Mouse (Mus musculus) heart, embryonic 13.5 days (tissue): ENCODE data around the gene Ankrd10. TPM values are rescaled to one million over a fixed set of nuclear protein-coding genes. Genes with fewer than 3 reads are reported as not detected.

Experiments
- ATAC-seq: fragments of 200-750 bp; cut with Nextera tagmentation; 2 replicates; pipeline ENCODE4 v1.8.0; 2017; ENCODE audit warnings: moderate TSS enrichment; ENCODE audit not compliant: insufficient number of reproducible peaks, low FRiP score, low TSS enrichment; ENCODE audit errors: extremely low read depth
- H3K27ac ChIP-seq: fragments of 300-500 bp; sonication (generic); replicated peaks from 2 replicates; pipeline ENCODE4 v1.5.1; 2015; ENCODE audit warnings: moderate library complexity, mild to moderate bottlenecking, inconsistent platforms
- H3K27me3 ChIP-seq: fragments of 300-500 bp; sonication (generic); replicated peaks from 2 replicates; pipeline ENCODE4 v1.6.1; 2015; ENCODE audit warnings: mild to moderate bottlenecking, inconsistent platforms
- H3K36me3 ChIP-seq: fragments of 300-500 bp; sonication (generic); 2 replicates; pipeline ENCODE4 v1.6.1; 2015; ENCODE audit warnings: mild to moderate bottlenecking, inconsistent platforms
- H3K4me1 ChIP-seq: fragments of 300-500 bp; sonication (generic); 2 replicates; pipeline ENCODE4 v1.6.1; 2015; ENCODE audit warnings: inconsistent platforms
- H3K4me2 ChIP-seq: fragments of 300-500 bp; sonication (generic); 2 replicates; pipeline ENCODE4 v1.6.1; 2015; ENCODE audit warnings: inconsistent platforms, mild to moderate bottlenecking, moderate library complexity
- H3K4me3 ChIP-seq: fragments of 300-500 bp; sonication (generic); 2 replicates; pipeline ENCODE4 v1.5.1; 2015; ENCODE audit warnings: moderate library complexity, mild to moderate bottlenecking, inconsistent platforms
- H3K9ac ChIP-seq: fragments of 300-500 bp; sonication (generic); 2 replicates; pipeline ENCODE4 v1.6.1; 2015; ENCODE audit warnings: inconsistent platforms, mild to moderate bottlenecking, moderate library complexity
- H3K9me3 ChIP-seq: fragments of 300-500 bp; sonication (generic); 2 replicates; pipeline ENCODE4 v1.6.1; 2016; ENCODE audit warnings: inconsistent platforms
- WGBS: fragments of 180-500 bp; shearing (Covaris S2); methylation state at CpG from one replicate; pipeline ENCODE4 v1.1.7; 2015; ENCODE audit warnings: mixed read lengths; 5-methylcytosine and 5-hydroxymethylcytosine counted together
- polyA plus RNA-seq: library from polyadenylated mRNA; unstranded; fragments of >200 nt; fragmentation: Nextera tagmentation; extraction: Ambion mirVana; gene quantifications from 2 replicates; pipeline ENCODE4 v1.2.1, GENCODE M21; 2015

Ankrd10 gene
- polyA plus RNA-seq, 1 experiment from 2014 or later = 51.4 TPM

DNA sequence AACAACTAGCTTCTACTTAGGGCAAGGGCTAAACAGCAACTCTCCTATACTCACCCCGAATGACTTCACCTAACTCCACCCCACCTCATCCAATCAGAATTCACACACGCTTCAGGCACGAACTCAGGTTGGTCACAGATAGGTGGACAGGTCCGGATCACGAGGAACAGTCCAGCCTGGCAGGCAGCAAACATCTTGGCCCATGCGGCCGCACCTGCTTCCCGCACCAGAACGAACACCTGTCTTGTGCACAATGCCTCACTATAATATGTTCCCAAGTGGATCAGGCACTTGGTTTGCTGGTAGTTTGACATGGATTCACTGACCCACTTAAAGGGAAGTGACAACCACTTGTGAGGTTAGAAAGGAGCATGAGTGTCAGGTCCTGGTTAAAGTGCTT lies 26.7 kb downstream of the Ankrd10 start:
- peaks cover 83% of the 10 kb centered on the region for H3K36me3 ChIP-seq
- H3K4me1 ChIP-seq = no peaks in the 10 kb centered on the region
- no peak for ATAC-seq
- H3K27me3 ChIP-seq = no peaks in the 10 kb centered on the region
- H3K4me2 ChIP-seq = no peak overlapping the region
- H3K27ac ChIP-seq = no peak overlapping the region
- no peak overlapping the region for H3K4me3 ChIP-seq
- H3K9me3 ChIP-seq = no peaks in the 10 kb centered on the region
- WGBS = 93% methylated on average over 9 of the region's 9 CpGs
- H3K9ac ChIP-seq = no peak overlapping the region

DNA sequence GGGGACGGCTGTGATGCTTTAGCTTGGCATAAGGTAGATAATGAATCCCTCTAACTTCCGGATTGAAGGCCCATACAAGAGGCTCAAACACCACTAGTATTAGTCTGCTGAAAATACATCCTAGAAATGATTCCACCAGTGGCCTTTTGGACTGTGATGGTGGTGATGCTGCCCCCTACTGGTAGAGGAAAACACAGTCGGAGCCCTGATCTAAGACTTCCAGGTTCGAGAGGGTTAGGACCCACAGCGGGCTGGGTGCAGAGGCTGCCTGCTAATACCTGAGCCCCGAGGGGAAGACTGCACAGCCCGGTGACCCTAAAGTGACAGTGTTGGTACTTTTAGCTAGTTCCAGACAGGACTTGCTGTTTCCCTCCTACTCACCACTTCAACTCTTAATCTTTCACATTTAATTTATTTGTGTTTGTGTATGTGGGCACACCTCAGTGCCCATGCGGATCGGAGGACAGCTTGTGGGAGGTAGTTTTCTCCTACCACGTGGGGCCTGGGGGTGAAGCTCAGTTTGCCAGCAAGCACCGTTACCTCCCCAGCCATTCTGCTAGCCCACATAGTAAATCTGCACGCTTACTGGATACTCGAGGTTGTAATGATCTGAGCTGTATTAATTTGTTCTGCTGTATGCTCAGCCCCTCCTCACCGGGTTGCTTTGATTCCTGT lies 33.4 kb downstream of the Ankrd10 start:
- no peaks in the 10 kb centered on the region for H3K4me1 ChIP-seq
- no peak overlapping the region for H3K27ac ChIP-seq
- H3K27me3 ChIP-seq = no peaks in the 10 kb centered on the region
- H3K9me3 ChIP-seq = no peaks in the 10 kb centered on the region
- peaks cover 19% of the 10 kb centered on the region for H3K36me3 ChIP-seq
- no peak overlapping the region for H3K4me3 ChIP-seq
- peak overlapping the region; percentile 2; the same call in 1 of the 2 replicates for H3K9ac ChIP-seq
- WGBS = 39% methylated on average over 14 of the region's 14 CpGs
- H3K4me2 ChIP-seq = no peak overlapping the region
- no peak for ATAC-seq

DNA sequence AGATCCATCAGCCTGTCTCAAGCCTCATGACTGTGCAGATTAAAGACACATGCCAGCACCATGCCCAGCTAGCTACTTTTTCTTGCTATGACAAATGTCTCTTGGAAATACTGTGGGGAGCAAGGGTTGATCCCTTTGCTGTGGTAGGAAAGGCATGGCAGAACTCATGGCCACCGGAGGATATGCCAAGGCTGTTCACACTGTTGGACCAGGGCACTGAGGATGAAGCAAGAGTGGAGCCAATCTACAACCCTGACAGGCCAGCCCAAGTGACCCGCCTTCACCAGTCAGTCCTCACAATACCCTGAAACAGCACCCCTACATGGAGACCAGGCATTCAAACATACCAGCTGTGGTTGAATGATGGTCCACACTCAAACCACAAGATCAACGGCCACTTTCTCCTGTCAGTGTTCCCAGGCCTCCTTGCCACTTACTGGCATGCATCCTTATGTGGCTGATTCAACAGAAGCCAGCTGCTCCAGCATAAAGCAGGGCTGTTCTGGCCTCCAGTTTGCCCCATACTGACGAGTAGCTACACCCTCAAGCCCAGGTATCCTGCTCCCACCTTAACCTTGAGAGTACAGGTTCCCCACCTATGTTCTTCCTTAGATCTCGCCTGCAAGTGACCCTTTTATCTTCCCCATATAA lies 35.1 kb downstream of the Ankrd10 start:
- no peak for ATAC-seq
- no peaks in the 10 kb centered on the region for H3K4me1 ChIP-seq
- no peak overlapping the region for H3K9ac ChIP-seq
- H3K27me3 ChIP-seq = no peaks in the 10 kb centered on the region
- no peaks in the 10 kb centered on the region for H3K9me3 ChIP-seq
- H3K4me2 ChIP-seq = no peak overlapping the region
- WGBS = 73% methylated on average over 5 of the region's 5 CpGs
- H3K4me3 ChIP-seq = no peak overlapping the region
- H3K36me3 ChIP-seq = peaks cover 6% of the 10 kb centered on the region
- H3K27ac ChIP-seq = no peak overlapping the region

DNA sequence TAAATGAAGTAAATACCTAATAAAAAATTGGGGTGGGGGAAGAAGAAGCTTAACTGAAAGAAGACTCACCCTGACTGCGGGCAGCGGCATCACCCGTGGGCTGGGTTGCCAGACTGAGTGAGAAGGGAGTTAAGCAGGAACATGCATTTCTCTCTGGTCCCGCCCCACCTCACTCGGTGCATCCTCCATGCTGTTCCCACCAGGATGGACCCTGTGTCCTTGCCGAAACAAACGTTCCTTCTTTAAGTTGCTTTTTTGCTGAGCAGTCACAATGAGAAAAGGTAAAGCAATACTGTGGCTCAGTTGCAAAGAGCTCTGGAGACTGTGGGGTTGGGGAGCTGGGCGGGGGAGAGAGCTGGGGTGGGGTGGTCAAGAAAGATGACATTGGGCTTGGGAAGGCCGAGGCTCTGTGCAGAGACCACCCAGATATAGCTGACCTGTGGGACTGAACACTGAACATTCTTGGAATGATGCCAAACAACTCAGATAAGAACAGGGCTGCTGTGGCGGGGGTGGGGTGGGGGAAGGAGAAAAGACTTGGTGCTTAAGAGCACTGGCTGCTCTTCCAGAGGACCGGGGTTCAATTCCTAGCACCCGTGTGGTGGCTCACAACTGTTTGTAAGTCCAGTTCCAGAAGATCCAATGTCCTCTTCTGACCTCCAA lies 42.2 kb downstream of the Ankrd10 start:
- H3K9ac ChIP-seq = no peak overlapping the region
- no peak overlapping the region for H3K4me2 ChIP-seq
- no peak overlapping the region for H3K4me3 ChIP-seq
- no peaks in the 10 kb centered on the region for H3K27me3 ChIP-seq
- H3K27ac ChIP-seq = peak overlapping the region; percentile 32; the same call in 1 of the 2 replicates
- no peak; the same call in 1 of the 2 replicates for ATAC-seq
- 41% methylated on average over 12 of the region's 12 CpGs for WGBS
- peaks cover 21% of the 10 kb centered on the region for H3K4me1 ChIP-seq
- H3K9me3 ChIP-seq = no peaks in the 10 kb centered on the region
- H3K36me3 ChIP-seq = no peaks in the 10 kb centered on the region

DNA sequence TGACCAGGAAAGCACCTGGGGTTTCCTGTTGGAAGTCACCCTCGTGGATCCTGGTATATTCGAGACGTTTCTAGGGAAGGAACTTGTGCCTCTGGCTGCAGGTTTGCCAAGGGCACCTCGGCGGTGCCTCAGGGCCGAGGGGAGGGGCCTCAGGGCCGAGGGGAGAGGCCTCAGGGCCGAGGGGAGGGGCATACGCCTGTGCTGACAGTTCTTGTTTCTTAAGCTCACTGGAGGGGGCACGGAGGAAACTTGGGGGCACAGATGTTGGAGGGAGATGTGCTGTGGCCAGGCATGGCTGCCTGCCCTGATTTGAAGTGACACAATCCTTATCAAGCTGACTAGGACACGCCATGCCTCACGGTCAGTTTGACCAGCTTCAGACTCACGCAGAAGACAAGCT lies 43.3 kb downstream of the Ankrd10 start:
- H3K9me3 ChIP-seq = no peaks in the 10 kb centered on the region
- no peak for ATAC-seq
- 32% methylated on average over 13 of the region's 13 CpGs for WGBS
- no peaks in the 10 kb centered on the region for H3K36me3 ChIP-seq
- no peak overlapping the region for H3K27ac ChIP-seq
- no peak overlapping the region for H3K9ac ChIP-seq
- no peak overlapping the region for H3K4me3 ChIP-seq
- H3K27me3 ChIP-seq = no peaks in the 10 kb centered on the region
- peaks cover 21% of the 10 kb centered on the region for H3K4me1 ChIP-seq
- H3K4me2 ChIP-seq = peak overlapping the region; percentile 21

DNA sequence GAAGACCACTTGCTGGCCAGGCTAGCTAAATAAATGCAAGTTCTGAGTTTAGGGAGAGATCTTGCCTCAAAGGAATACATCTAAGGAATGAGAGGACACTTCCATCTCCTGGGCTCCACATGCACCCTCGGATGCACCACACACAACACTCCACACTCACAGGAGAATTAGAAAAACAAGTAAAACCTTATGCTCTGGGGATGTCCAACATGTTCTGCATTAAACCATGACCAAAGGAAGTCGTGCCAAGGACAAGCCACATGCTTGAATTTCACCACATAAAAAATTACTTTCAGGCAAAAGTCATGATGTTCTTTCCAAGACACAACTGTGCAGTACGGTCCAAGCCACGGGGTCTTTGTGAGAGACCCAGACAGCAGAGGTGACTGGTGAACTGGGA lies 43.7 kb downstream of the Ankrd10 start:
- ATAC-seq = no peak
- Histone ChIP-seq H3K36me3 (no peaks in the 10 kb centered on the region), H3K4me2 (peak overlapping the region; percentile 21), H3K9ac (no peak overlapping the region), H3K27ac (no peak overlapping the region), H3K4me3 (no peak overlapping the region), H3K9me3 (no peaks in the 10 kb centered on the region), H3K4me1 (peaks cover 21% of the 10 kb centered on the region), H3K27me3 (no peaks in the 10 kb centered on the region)
- WGBS = 77% methylated on average over 4 of the region's 4 CpGs

DNA sequence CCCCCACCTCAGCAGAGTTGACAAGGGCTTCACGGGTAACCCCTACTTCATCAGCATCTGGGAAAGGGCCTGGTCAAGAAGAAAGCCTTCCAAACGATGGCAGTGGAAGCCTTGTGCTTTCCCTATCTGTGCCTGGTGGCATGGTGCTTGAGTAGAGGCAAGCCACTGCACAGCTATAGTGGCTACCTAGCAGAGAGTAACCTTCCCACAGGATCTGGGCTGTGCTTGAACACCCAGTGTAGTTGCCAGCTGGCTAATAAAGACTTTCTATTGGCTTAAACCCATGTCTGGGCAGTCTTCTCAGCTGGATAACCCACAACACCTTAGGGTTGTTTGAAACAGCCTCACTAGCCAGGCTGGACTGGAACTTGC lies 49.2 kb downstream of the Ankrd10 start:
- Histone ChIP-seq H3K9me3 (0 out of 2 replicates have a peak, but pooled peaks cover 9% of the 10 kb centered on the region), H3K27ac (peak overlapping the region; percentile 67), H3K36me3 (no peaks in the 10 kb centered on the region), H3K9ac (no peak overlapping the region), H3K4me1 (peaks cover 3% of the 10 kb centered on the region), H3K27me3 (no peaks in the 10 kb centered on the region), H3K4me2 (no peak overlapping the region), H3K4me3 (no peak overlapping the region)
- ATAC-seq = no peak
- WGBS = 35% methylated on average over 2 of the region's 2 CpGs

DNA sequence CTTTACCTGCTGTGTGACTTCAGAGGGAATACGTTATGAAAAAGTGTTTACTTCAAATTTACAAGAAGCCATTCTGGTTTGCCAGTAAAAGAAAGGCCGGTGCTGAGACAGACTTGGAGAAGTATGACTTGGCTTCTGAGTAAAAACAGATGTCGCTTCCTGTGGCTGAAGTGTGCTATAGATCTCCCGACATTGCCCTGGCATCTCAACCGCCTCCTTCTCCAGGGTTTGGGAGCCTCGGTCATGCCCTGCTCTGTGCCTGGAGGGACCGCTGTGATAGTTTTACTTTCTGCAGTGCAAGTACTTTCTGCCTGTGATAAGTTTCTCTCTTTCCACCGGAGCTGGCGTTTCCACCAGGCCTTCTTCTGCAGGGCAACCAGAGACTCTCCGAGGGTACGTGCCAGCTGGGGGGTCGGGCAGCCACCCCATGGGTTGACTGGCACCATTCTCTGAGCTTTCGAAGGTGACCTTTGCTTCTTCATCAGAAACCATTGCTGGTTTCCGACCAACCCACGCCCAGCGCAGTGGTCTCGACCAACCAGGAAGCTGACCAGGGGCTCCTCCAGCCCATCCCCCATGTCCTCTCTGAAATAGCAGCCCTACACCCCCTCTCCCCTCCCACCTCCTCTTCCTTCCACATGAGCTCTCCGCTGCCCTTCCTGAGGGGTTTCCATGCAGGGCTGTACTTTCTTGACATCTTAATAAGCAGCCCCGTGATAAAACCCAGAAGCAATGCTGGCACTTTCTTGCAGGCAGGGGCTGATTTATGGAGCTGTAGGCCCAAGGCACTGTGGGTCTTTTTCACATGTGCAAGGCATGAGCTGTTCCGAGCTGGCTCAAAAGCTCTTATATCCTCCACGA lies 49.8 kb downstream of the Ankrd10 start:
- H3K36me3 ChIP-seq = no peaks in the 10 kb centered on the region
- H3K27me3 ChIP-seq = no peaks in the 10 kb centered on the region
- peaks cover 3% of the 10 kb centered on the region for H3K4me1 ChIP-seq
- H3K9ac ChIP-seq = no peak overlapping the region
- WGBS = 67% methylated on average over 21 of the region's 21 CpGs
- H3K27ac ChIP-seq = peak overlapping the region; percentile 67
- H3K9me3 ChIP-seq = 0 out of 2 replicates have a peak, but pooled peaks cover 9% of the 10 kb centered on the region
- H3K4me2 ChIP-seq = peak overlapping the region; percentile 14
- ATAC-seq = no peak; the same call in 1 of the 2 replicates
- no peak overlapping the region for H3K4me3 ChIP-seq

DNA sequence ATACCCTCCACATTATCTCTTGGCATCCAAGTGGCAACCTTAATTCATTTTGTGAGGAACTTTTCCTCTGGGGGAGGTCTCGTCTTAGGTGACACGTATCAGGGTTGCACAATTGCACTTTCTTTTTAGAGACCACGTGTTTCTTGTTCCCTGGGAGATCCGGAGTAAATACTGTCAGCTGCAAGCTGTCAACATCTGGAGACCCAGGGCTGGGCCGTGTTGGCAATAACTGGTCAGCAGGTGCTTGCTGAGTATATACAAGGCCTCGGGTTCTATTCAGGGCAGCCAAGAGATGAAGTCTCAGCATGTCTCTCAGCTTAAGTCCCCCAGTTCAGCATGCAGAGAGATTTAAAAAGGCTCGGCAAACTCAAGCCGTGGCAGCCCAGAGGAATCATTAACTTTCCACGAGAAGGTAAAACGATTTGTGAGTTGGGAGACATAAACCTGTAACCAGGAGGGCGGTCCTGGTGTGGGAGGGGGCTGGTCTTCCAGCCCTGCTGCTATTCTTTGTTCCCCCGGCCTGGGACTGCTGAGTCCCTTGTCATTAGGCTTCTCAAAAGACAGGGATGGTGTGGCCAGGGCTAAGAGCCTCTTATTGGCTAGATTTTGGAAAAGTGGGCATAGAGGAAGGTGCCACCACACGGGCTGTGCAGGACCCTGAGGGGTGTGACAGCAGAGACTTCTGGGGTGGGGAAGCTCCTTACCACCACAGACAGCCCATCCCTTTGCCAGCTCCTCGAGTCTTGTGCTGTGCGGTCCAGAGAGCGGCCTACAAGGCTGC lies 59.8 kb downstream of the Ankrd10 start:
- Histone ChIP-seq H3K36me3 (no peaks in the 10 kb centered on the region), H3K4me3 (no peak overlapping the region), H3K4me1 (peaks cover 16% of the 10 kb centered on the region), H3K27me3 (no peaks in the 10 kb centered on the region), H3K27ac (no peak overlapping the region), H3K9me3 (no peaks in the 10 kb centered on the region), H3K9ac (0 out of 2 replicates have a peak overlapping the region, but pooled peaks have one; percentile 1), H3K4me2 (no peak overlapping the region)
- no peak for ATAC-seq
- 63% methylated on average over 16 of the region's 16 CpGs for WGBS

DNA sequence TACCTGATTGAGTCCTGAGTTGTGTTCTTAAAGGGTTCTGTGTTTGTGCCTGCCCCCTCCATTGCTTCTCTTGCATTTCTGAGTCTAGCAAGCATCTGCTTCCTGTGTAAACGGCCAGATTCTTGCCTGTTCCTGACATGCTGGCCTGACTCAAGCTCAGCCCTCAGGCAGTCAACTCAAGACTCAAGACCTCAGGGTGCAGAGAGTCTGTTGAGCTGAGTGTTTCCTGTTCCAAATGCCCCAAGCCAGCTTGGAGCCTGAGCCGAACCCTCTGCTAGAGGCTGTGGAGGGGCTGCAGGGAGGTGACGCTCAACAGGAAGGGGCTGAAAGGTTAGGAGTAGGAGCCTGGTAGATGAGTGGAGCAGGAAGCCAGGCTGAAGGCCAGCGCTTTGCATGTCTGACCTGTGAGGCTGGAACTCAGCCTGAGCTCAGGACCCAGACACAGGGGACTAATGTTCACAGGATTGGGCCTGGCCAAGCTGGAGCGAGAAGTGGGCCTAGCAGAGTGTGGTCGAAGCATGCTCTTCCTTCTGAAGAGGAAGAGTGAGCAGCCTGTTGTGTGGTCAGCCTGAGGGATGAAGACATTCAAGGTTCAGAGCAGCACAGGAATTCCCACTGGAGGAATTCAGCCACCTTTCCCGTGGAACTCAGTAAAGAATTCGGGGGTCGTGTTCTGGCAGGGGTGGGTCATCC lies 60.5 kb downstream of the Ankrd10 start:
- no peak overlapping the region for H3K4me2 ChIP-seq
- H3K9ac ChIP-seq = 0 out of 2 replicates have a peak overlapping the region, but pooled peaks have one; percentile 24
- H3K27me3 ChIP-seq = no peaks in the 10 kb centered on the region
- no peaks in the 10 kb centered on the region for H3K9me3 ChIP-seq
- peaks cover 16% of the 10 kb centered on the region for H3K4me1 ChIP-seq
- 54% methylated on average over 9 of the region's 9 CpGs for WGBS
- H3K36me3 ChIP-seq = no peaks in the 10 kb centered on the region
- no peak overlapping the region for H3K27ac ChIP-seq
- no peak overlapping the region for H3K4me3 ChIP-seq
- ATAC-seq = no peak
